8 mouse cellular contexts compared by ENCODE assay signal in genomic region chr3:136671161-136671939, GRCm38 (mm10). TPM values are rescaled to one million over a fixed set of nuclear protein-coding genes. Genes with fewer than 3 reads are reported as not detected.
A peak's percentile ranks its signal among the peaks of the same experiment; 100 is the strongest.
DNase-seq lines count a peak whose midpoint lies in the region; ATAC-seq lines count a peak whose summit lies in the region.

No protein-coding gene starts in this region.

- H3K9me3 ChIP-seq in embryonic facial prominence, embryonic 12.5 days: no peaks in the 10 kb centered on the region
- no peaks in the 10 kb centered on the region for H3K9me3 ChIP-seq in heart, embryonic 12.5 days (replicated peaks)
- H3K9me3 ChIP-seq in kidney, embryonic 16.5 days (ENCODE audit: low read length): no peaks in the 10 kb centered on the region
- H3K9me3 ChIP-seq in liver, embryonic 11.5 days (ENCODE audit: control insufficient read depth, low read length): no peaks in the 10 kb centered on the region
- no peaks in the 10 kb centered on the region for H3K9me3 ChIP-seq in stomach, embryonic 15.5 days

- no peaks in the 10 kb centered on the region for H3K36me3 ChIP-seq in embryonic facial prominence, embryonic 12.5 days
- H3K36me3 ChIP-seq in heart, embryonic 12.5 days: no peaks in the 10 kb centered on the region
- H3K36me3 ChIP-seq in kidney, embryonic 16.5 days (ENCODE audit: insufficient read depth, low read length): no peaks in the 10 kb centered on the region
- H3K36me3 ChIP-seq in liver, embryonic 11.5 days (ENCODE audit: control insufficient read depth, insufficient read depth, low read length): no peaks in the 10 kb centered on the region
- H3K36me3 ChIP-seq in stomach, embryonic 15.5 days: no peaks in the 10 kb centered on the region

- peak overlapping the region; percentile 93 for H3K27ac ChIP-seq in embryonic facial prominence, embryonic 12.5 days
- peak overlapping the region; percentile 92 for H3K27ac ChIP-seq in heart, embryonic 12.5 days (ENCODE audit: poor library complexity, severe bottlenecking)
- peak overlapping the region; percentile 95 for H3K27ac ChIP-seq in kidney, embryonic 16.5 days (ENCODE audit: low read length)
- H3K27ac ChIP-seq in liver, embryonic 11.5 days (ENCODE audit: low read depth, low read length): peak overlapping the region; percentile 89
- peak overlapping the region; percentile 96 for H3K27ac ChIP-seq in stomach, embryonic 15.5 days

- peak overlapping the region; percentile 59 for H3K4me2 ChIP-seq in embryonic facial prominence, embryonic 12.5 days (replicated peaks)
- H3K4me2 ChIP-seq in heart, embryonic 12.5 days: peak overlapping the region; percentile 80
- H3K4me2 ChIP-seq in kidney, embryonic 16.5 days (replicated peaks; ENCODE audit: low read depth, low read length): peak overlapping the region; percentile 63
- peak overlapping the region; percentile 82 for H3K4me2 ChIP-seq in liver, embryonic 11.5 days
- H3K4me2 ChIP-seq in stomach, embryonic 15.5 days: peak overlapping the region; percentile 67

- WGBS in embryonic facial prominence, embryonic 12.5 days: under 1% methylated on average over 36 of the region's 52 CpGs
- WGBS in heart, embryonic 12.5 days: under 1% methylated on average over 43 of the region's 52 CpGs
- WGBS in kidney, embryonic 16.5 days: 1% methylated on average over 39 of the region's 52 CpGs
- WGBS in liver, embryonic 11.5 days: under 1% methylated on average over 50 of the region's 52 CpGs
- under 1% methylated on average over 41 of the region's 52 CpGs for WGBS in stomach, embryonic 15.5 days

- DNase-seq in 3134 (ENCODE audit: extremely low read depth, insufficient read length, low spot score): peak; percentile 82
- peak; percentile 87 for DNase-seq in adrenal gland, adult 2 months
- peak; percentile 73 for DNase-seq in liver, embryonic 11.5 days (ENCODE audit: low spot score)
- peak; percentile 74 for DNase-seq in naive thymus-derived CD4-positive, alpha-beta T cell, adult 2 months (ENCODE audit: low read depth)

- no peaks in the 10 kb centered on the region for H3K4me1 ChIP-seq in embryonic facial prominence, embryonic 12.5 days
- H3K4me1 ChIP-seq in heart, embryonic 12.5 days (replicated peaks): peaks cover 34% of the 10 kb centered on the region
- peaks cover 21% of the 10 kb centered on the region for H3K4me1 ChIP-seq in kidney, embryonic 16.5 days (ENCODE audit: insufficient read depth, low read length)
- peaks cover 7% of the 10 kb centered on the region for H3K4me1 ChIP-seq in liver, embryonic 11.5 days (replicated peaks; ENCODE audit: control insufficient read depth, insufficient read depth, low read length)
- no peaks in the 10 kb centered on the region; the same call in 1 of the 2 replicates for H3K4me1 ChIP-seq in stomach, embryonic 15.5 days

- H3K27me3 ChIP-seq in embryonic facial prominence, embryonic 12.5 days: no peaks in the 10 kb centered on the region
- H3K27me3 ChIP-seq in heart, embryonic 12.5 days (replicated peaks): no peaks in the 10 kb centered on the region
- H3K27me3 ChIP-seq in kidney, embryonic 16.5 days (ENCODE audit: insufficient read depth, low read length): no peaks in the 10 kb centered on the region
- no peaks in the 10 kb centered on the region for H3K27me3 ChIP-seq in liver, embryonic 11.5 days (replicated peaks; ENCODE audit: control insufficient read depth, insufficient read depth, low read length)
- no peaks in the 10 kb centered on the region for H3K27me3 ChIP-seq in stomach, embryonic 15.5 days (replicated peaks)

- peak overlapping the region; percentile 74 for H3K9ac ChIP-seq in embryonic facial prominence, embryonic 12.5 days
- peak overlapping the region; percentile 97 for H3K9ac ChIP-seq in heart, embryonic 12.5 days
- H3K9ac ChIP-seq in kidney, embryonic 16.5 days (replicated peaks; ENCODE audit: low read length): peak overlapping the region; percentile 85
- peak overlapping the region; percentile 82 for H3K9ac ChIP-seq in liver, embryonic 11.5 days (ENCODE audit: low read depth, low read length)
- H3K9ac ChIP-seq in stomach, embryonic 15.5 days: peak overlapping the region; percentile 73

- H3K4me3 ChIP-seq in embryonic facial prominence, embryonic 12.5 days: peak overlapping the region; percentile 71
- peak overlapping the region; percentile 94 for H3K4me3 ChIP-seq in heart, embryonic 12.5 days
- H3K4me3 ChIP-seq in kidney, embryonic 16.5 days (ENCODE audit: low read length): peak overlapping the region; percentile 91
- H3K4me3 ChIP-seq in liver, embryonic 11.5 days (ENCODE audit: low read depth, low read length): peak overlapping the region; percentile 88
- peak overlapping the region; percentile 68 for H3K4me3 ChIP-seq in stomach, embryonic 15.5 days (replicated peaks)

- no peak for ATAC-seq in embryonic facial prominence, embryonic 12.5 days (ENCODE audit: insufficient number of reproducible peaks, insufficient read depth, low FRiP score, low TSS enrichment)
- no peak; the same call in 1 of the 2 replicates for ATAC-seq in heart, embryonic 12.5 days (ENCODE audit: insufficient number of reproducible peaks, low FRiP score)
- ATAC-seq in kidney, embryonic 16.5 days (ENCODE audit: low FRiP score, low TSS enrichment): peak; percentile 44
- ATAC-seq in liver, embryonic 11.5 days (replicated peaks; ENCODE audit: low FRiP score): peak; percentile 9; the same call in 1 of the 2 replicates
- no peak for ATAC-seq in stomach, embryonic 15.5 days (ENCODE audit: insufficient read depth, low FRiP score, low read depth)

RNA-seq across cellular contexts. Expression of gene Ppp3ca, which starts 1.4 kb away (rescaled TPM):
- 10 to 100 TPM; 39.2 to 50.7 TPM for total RNA-seq in adrenal gland, adult 2 months (2021)
- polyA plus RNA-seq in adrenal gland, adult 2 months (2012; rRNA removed): 41.1 and 48.5 TPM in 2 replicates
- 103 and 110 TPM in 2 replicates for polyA plus RNA-seq in embryonic facial prominence, embryonic 12.5 days (2016; fragmentation: Nextera tagmentation; extraction: Ambion mirVana)
- polyA plus RNA-seq in heart, embryonic 12.5 days (2016; fragmentation: Nextera tagmentation; extraction: Ambion mirVana): 85.6 TPM in 2 replicates
- polyA plus RNA-seq in kidney, embryonic 16.5 days (2015; fragmentation: Nextera tagmentation; extraction: Ambion mirVana): 50.7 and 56.9 TPM in 2 replicates
- 28.7 and 30.7 TPM in 2 replicates for polyA plus RNA-seq in liver, embryonic 11.5 days (2014; fragmentation: Nextera tagmentation; extraction: Ambion mirVana)
- 53.5 and 54.9 TPM in 2 replicates for polyA plus RNA-seq in stomach, embryonic 15.5 days (2015; fragmentation: Nextera tagmentation; extraction: Ambion mirVana)

Comparison
In these comparisons a context has a peak if more than half of its experiments do, and no peak if none do; other contexts are left out.
1. ATAC-seq: peak in kidney, embryonic 16.5 days (single experiment) and liver, embryonic 11.5 days (single experiment); none in embryonic facial prominence, embryonic 12.5 days (single experiment), heart, embryonic 12.5 days (single experiment) and stomach, embryonic 15.5 days (single experiment).
2. Peak in every context shown above with its lines, with median percentiles within 50 percentile points of each other: DNase-seq, H3K27ac ChIP-seq, H3K4me2 ChIP-seq, H3K4me3 ChIP-seq and H3K9ac ChIP-seq.